Mouse (Mus musculus) frontal cortex, postnatal 25 days (tissue): ENCODE measurements around the gene Brca2.

Source experiments
- DNase-seq, 2 experiments: peaks; one replicate each; pipeline ENCODE4 v3.0.0; 2022; ENCODE audit warnings: low spot score in 2 of 2

Gene Brca2

DNA sequence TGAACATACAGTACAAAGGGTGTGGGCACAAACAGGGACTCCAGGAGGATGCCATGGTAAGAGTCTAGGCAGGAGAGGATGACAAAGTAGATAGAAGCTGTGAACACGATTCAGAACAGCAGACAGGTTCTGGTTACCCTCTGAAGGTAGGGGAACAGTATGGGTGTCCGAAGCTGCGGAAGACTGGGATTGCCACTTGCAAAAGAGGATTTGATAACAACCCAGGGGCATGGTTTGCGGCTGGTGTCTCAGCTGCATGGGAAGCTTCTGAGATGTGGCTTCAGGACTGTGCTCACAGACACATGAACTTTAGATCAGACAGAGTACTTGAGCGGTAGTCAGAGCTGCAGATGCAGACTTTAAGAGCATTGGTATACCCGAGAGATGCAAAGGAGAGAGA is 42.0 kb downstream of the Brca2 start:
- DNase-seq, result no peak

DNA sequence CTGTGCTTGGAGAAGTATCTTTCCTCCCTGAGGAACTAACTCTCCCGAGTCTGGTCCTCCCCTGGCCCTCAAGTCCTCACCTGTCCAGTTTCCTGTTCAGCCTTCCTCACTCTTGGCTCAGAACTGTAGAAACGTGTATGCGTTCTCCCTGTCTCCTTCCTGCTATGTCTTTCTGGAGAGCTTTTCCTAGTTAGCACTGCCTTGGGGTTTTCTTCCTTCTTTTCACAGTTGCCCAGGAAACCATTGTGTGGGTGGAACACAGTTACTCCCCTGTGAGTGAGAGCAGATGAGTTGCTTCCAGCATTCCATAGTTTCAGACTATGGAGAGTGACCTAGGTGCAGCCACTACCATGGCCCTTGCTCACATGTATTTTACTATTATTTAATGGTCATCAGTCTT is 43.8 kb downstream of the Brca2 start:
- DNase-seq, result no peak

DNA sequence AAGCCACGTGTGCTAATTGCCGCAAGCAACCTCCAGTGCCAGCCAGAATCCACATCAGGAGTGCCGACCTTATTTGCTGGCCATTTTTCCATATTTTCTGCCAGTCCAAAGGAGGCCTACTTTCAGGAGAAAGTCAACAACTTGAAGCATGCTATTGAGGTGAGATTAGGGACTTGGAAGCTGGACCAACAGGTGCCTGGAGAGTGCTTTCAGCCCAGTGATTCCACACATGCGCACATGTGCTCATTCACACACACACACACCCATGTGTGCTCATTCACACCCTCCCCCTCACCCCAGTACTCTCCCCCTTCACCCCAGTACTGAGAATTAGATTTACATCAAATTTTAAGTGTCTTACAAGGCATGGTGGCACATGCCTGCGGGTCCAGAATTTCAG is 44.5 kb downstream of the Brca2 start:
- no peak for DNase-seq

DNA sequence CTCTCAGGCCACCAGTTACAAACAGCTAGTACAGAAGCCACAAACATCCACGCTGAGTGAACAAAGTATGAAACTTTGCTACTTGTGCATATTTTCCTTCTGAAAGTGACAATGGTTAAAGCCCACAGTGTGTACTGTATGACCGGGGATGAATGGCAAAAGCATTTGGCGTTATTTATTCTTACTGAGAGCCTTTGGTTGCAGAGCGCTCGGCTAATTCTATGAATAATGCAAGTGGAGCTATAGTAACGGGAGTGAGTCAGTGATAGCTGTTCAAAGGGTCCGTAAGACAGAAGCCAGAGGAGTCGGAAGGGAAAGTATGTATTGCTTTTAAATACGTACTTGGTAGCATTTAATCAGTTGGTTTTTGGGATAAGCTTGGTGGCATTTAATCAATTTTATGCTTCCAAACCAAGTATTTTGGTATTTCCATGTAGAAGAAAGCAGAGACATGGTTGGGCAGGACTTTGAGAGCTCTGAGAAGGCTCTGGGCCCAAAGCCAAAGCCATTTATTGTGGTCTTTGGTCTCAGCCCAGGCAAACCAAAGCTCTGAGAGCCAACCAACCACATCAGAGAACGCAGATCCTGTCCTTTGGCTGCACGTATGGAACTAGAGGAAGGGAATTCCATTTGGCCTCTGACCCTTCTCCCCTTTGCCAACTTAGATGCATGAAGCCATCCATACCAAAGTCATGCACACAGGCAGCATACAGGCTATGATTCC is 48.2 kb downstream of the Brca2 start:
- DNase-seq, result no peak

DNA sequence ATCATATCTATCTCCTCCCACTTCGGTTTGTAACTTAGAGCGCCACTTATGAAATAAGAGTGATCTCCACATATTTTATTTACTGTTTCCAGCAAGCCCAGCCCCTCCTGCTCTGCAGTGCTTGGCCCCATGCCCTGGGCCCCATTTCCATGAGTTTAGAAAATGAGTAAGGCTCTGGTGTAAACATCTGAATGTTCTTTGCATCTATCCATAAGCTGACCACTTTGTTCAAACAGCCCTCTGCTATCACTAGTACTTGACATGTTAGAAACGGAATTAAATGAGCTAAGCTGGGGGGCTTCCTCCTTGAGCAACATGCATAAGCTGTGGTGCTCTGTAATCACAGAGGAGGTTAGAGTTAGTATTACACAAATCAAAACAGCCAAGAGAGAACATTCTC is 52.0 kb downstream of the Brca2 start:
- DNase-seq, result no peak

DNA sequence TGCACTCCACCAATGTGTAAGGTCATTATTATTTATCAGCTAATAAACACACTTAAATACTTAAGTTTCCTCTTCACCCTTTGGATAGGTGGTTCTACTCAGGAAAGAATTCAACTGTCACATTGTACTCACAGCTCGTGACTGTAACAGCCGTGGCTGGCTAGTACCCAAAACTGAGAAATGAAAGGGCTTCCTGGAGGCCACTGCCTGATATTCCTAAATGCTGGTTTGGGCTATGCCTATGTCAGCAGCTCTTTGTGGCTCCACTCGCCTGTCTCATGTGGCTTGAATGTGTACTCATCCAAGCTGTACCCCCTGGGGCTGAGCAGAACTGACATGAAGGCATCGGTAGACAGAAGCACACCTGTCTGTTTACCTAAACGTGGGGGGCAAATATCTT is 52.5 kb downstream of the Brca2 start:
- DNase-seq, result no peak

DNA sequence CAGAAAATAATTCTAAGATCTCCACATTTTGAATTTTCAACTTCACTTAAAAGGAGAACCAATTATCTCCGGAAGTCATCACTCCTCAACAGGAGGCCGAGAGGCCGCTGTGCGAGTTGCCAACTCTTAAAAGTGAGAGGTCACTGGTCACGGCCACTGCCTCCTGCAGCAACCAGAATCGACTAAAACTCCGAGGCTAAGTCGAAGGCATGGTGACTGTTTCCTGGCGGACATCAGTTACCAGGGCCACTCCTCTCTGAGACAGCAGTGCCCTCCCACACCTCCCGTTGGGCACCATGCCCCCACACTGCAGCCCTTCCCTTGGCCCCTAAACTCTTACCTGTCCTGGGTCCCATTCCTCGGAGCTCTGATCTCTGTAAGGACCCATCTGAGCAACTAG is 54.4 kb downstream of the Brca2 start:
- DNase-seq, result no peak

DNA sequence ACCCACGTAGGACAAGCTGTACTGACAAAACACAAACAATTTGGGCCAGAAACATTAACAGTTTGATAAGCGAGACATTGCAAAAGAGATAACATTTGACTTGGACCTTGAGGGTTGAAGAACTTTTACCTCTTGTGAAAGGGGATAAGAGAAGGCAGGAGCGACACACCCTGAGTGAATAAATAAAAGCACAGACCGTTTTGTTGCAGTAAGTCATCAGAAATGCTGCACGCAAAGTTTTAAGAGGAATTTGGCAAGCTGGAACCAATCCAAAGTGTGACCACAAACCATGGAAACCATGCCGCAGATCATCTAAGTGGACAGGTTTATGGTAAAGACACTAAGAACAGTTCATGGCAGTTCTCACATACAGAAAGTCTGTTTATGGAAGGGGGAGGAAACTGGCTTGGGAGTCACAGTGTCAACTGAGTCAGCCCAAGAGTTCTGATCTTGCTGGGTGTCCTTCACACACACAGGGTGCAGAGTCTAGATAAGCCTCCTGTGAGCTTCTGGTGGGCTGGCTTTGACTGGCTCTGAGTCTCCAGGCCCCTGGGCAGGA is 56.3 kb downstream of the Brca2 start:
- no peak for DNase-seq

DNA sequence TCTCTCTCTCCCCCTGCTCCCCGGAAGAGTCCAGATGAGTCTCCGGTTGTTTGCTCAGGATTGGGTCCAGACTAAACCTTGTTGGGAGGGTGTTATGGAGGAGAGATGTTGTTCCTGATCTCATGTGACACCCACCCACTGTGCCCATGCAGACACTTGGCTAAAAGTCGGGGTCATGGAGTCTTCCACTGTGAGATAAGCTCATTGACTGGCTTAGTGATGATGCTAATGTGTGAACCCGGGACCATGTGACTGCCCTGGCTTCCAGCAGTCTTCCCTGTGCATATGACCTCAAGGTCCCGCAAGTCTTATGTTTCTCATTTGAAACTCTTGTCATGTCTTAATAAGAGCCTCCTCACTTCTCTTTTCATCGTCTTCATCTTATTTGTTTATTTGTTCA is 58.8 kb downstream of the Brca2 start:
- no peak for DNase-seq

DNA sequence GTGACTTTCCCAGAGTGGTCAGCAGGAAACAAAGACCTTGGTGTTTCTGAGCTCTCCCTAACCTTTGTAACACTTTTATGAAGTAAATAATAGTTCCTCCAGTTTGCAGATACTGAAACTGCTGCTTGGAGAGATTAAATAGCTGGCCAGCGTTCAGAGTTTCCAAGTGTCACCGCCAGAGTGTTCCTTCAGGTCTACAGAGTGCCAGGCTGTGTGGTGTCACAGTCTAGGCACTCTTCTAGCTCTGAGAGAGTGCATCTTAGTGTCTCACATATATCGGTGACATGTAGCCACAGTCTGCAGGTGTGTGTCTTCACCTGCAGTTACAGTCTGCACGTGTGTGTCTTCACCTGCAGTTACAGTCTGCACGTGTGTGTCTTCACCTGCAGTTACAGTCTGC is 60.8 kb downstream of the Brca2 start:
- DNase-seq, result no peak

DNA sequence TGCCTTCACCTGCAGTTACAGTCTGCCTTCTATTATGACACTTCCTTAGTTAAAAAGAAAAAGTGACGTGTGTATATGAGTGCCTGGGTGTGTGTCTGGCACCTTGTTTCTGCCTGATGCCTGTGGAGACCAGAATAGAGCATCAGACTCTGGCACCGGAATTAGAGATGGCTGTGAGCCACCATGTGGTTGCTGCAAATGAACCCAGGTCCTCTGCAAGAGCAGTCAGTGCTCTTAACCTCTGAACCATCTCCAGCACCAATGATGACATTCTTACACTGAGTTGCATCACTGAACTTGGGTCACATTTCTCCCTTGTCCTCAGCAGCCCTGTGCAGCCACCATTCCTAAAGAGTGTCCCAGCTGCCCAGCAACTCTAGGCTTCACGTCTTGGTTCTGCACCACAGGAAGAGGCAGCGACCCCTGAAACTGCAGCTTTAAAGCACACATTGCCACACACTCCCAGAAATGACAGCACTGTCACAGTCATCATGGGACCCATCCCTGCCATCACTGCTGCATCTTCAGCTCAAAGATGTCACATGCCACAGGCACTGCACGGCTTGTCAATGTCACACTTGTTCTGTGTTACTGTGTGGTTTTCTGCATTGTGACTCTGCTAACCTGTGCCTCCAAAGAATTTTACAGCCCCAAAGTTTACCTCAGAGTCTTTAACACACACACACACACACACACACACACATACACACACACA is 61.3 kb downstream of the Brca2 start:
- DNase-seq, result no peak

DNA sequence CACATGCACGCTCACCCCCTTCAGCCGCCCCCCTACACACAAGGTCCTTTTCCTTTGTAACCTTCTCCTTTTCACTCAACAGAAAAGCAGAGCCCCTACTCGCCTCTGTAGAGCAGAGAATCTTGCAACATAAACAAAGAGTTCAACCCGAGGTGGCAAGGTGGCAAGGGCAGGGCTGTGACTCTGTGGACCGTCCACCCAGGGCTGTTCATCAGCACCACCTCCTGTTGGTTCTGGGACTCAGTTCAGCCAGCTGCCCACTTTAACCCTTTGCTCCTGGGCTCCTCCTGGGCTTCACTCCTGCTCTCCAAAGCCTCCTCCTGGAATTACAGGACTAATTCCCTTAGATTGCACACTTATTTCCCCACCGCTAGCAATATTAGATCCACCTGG is 61.9 kb downstream of the Brca2 start:
- DNase-seq, result no peak

DNA sequence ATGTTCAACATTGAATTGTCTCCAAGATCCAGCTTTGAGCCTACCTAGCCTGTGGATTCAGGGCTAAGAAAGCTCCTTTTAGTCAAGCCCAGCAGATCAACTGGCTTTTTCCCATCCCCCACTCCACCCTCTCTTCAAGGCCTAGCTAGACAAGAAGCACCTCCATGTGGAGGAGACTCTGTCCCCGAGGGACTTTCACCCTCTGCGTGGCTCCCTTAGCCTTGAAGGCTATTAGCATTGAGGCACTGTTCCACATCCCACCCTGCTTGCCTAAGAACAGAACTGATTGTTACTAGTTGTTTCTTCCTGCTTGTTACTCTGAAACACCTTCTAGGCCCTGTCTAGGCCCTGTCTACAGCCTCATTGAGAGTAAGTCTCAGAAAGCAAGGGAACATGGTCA is 67.5 kb downstream of the Brca2 start:
- no peak for DNase-seq

DNA sequence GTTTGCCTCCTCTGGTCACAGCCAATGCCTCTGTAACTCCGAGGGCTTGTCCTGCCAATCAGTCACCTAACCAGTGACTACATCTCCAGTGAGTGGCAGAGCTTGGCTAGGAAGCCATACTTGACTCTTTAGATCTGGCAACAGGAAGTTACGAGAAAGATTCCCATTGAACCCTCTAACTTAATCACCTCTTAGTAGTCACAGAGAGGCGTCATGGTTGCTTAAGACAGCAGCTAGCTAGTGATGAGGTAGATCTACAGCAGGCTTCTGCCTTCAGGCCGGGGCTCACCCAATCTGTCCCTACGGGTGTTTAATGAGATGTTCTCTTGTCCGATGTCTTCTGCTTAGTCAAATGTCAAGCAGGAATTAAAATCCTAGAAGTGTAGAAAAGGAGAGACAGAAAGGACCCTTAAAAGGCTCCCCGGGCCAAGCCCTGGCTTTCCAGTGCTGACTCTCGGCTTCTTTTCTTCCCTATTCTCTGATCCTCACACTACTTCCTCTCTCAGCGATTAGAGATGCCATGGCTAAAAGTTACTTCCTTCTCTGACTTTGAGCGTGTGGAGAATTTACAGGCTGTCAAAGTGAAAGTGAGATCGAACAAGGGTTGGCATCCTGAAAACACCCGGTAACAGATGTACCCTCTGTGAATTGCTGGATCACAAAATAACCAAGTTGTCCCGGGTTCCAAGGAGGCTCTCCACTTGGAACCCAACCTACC is 69.9 kb downstream of the Brca2 start:
- no peak for DNase-seq

DNA sequence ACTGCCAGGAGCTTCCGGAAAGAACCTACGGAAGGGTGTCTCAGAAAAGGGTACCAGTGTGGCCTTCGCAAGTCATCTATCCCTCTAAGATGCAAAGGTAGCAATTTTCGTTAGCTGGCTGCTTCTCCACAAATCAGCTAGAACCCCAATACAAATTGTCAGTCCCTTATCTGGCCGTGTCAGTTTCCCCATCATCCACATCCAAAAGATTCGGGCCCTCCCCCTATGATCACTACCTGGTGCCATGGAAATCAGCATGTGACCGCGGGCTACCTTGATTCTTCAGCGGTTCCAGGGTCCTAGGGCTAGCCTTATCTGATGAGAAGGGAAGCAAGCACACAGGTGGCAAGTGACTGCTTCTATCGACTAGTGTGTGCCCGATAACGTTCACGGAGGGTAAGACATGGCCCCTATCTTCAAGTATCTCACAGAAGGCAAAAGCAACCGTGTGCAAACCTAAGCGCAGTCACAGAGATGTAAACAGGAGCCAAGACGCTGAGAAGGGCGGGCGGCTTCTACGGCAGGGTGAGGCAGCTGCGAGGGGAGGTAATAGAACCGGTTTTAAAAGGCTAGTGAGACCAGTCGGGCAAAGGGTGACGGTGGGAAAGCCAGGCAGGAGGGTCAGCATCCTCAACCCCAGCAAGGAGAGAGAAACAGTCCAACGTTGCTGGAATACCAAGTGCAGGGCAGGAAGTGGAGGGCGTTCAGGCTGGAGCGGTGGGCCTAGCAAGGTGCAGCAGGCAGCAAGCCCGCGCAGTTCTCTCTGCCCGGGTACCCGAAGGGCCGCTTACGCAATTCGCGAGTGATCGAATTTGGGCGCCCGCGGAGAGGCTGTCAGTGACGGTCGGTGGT is 70.7 kb downstream of the Brca2 start:
- peak in 1 of 2 experiments; percentile 41 for DNase-seq

DNA sequence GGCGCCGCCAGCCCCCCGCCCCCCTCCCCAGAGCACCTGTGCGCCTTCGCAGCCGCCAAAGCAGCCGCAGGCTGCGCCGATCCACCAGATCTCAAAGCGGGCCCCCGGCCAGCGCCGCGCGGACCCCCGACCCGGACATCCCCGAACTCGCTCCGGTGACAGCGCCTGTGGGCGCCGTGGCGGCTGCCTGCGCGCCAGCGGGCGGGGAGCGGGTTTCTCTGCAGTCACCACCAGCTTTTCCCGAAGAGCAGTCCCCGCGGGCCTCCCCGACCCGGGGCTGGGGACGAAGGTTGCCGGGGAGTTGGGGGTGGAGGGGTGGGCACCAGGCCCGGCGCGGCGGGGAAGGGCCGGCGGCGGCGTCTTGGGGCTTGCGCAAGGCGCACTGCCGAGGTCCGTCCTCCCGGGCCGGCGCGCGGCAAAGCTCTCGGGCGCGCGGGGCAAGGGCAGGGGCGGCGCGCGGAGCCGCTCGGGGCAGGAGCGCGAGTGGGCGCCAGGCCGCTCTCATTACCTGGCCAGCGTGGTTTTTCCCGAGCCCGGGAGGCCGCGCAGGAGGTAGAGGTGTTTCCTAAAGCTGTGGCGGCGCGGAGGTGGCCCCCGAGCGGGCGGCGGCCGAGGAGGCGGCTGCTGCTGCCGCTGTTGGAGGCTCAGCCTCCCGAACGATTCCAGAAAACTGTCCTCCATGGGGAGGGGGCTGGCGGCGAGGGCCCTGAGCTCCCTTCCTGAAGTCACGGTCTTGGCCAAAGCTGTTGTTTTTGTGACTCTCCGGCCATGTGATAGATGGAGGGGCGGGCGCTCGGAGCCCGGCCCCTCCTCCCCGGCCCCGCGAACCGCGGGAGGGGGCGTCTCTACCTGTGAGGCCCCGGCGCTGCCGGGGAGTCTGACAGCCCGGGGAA is 71.6 kb downstream of the Brca2 start:
- peak; percentile 38 to 44 for DNase-seq

DNA sequence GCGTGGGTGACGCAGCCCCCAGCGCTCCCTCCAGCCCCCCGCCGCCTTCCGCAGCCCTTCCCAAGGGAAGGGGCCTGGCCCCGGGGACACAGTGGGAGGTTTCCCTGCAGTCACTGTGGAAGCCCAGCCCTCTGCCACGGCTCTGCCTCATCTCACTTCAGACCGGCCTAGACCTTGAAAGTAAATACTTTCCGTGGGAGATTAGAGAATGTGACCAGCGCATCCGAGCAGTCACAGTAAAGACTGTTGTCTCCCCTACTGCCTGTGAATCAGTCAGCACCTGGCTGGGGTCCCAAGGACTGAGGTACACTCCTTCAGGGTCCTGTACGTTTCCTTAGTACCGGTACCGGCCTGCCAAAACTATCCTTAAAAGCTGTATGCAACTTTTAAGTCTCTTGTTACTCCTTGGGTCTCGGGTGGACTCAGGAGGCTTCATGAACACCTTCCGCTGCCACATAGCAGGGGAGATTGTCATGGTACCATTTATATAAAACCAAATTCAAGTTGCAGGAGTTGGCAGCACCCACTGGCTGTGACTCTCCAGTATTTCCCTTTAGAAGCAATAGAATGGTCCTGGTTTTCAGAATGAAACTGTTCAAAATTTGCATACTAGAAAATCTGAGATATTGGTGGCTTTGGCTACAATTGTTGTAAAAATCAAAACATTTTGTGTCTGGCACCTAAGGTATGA is 72.4 kb downstream of the Brca2 start:
- DNase-seq, result peak in 1 of 2 experiments; percentile 31

DNA sequence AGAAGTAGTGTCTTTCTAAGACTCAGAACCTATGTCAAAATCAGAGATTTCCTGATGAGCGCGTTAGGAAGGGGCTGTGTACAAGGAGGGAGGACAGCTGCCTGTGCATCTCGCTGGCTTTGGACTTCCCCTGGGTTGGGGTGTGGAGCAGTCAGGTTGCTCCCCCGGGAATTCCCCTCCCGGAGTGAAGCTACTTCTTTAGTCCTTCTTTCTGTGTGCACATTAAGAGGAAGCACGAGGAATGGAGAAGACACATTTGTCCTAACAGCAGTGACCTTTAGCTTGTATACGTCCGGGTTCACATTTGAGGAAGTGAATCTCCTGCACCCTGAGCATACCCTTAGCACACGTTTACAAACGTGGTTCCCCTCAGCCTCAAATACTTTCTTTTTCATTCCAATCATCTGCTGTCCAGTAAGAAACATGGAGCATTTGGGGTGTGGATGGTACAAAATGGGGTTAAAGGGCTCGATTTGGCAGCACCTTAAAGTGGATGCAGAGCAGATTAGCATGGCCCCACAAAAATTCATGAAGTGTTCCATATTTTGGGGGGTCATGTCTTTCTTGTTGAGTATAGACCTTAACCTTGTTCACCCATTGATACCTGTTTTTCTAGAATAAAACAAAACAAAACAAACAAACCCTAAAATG is 73.1 kb downstream of the Brca2 start:
- no peak for DNase-seq

DNA sequence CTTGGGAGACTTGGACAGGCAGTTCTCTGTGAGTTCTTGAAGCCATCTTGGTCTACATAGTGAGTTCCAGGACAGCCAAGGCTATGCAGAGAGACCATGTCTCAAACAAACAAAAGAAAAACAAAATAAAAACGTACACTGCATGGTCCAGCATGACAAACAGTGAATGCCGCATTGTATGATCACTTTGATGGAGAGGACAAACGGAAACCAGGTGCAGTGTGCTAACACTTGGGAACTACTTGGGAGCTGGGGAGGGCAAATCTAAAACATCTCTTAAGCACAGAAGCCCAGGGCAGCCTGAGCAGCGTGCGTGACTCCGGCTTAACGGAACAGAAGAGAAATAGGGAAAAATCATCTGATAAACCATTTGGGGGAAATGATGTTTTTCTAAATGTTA is 74.7 kb downstream of the Brca2 start, which contains the start of gene N4bp2l1:
Gene N4bp2l1 (minus strand): TSS at position 101 of the 400 bp plus-strand sequence.
- DNase-seq, result no peak
